Mouse (Mus musculus) neural tube, embryonic 12.5 days (tissue): ENCODE data around the gene Mybpc1. TPM values are rescaled to one million over a fixed set of nuclear protein-coding genes. Genes with fewer than 3 reads are reported as not detected.

Experiments
- polyA plus RNA-seq: library from polyadenylated mRNA; unstranded; fragments of >200 nt; fragmentation: Nextera tagmentation; extraction: Ambion mirVana; gene quantifications from 2 replicates; pipeline ENCODE4 v1.2.1, GENCODE M21; 2016

Gene Mybpc1
- polyA plus RNA-seq, 1 experiment from 2014 or later, result 13.0 TPM

Other genes starting within 250 kb of the Mybpc1 start
- 0.55 and 0.63 TPM in 2 replicates for gene Dram1, start 226.1 kb downstream of the Mybpc1 start, polyA plus RNA-seq
- 14.4 and 14.5 TPM in 2 replicates for gene Gnptab, start 226.0 kb downstream of the Mybpc1 start, polyA plus RNA-seq
- 0.34 TPM in 1 of 2 replicates, not detected in the other for gene Sycp3, start 145.6 kb downstream of the Mybpc1 start, polyA plus RNA-seq
- gene Chpt1, start 101.1 kb downstream of the Mybpc1 start, polyA plus RNA-seq, result 19.5 and 21.2 TPM in 2 replicates
- gene Spic, start 79.9 kb upstream of the Mybpc1 start, polyA plus RNA-seq, result 0.26 TPM in 1 of 2 replicates, not detected in the other
- gene Arl1, start 125.7 kb upstream of the Mybpc1 start, polyA plus RNA-seq, result 137 and 145 TPM in 2 replicates
- gene Utp20, start 221.7 kb upstream of the Mybpc1 start, polyA plus RNA-seq, result 14.5 and 15.7 TPM in 2 replicates